Mouse (Mus musculus): ENCODE data around the gene Gm49425. TPM values are rescaled to one million over a fixed set of nuclear protein-coding genes. Genes with fewer than 3 reads are reported as not detected.

Gene Gm49425
- total and polyA plus RNA-seq, 3 experiments = not detected

GRCm38 (mm10) chr15:101558034-101558646, 41.1 kb upstream of the Gm49425 start:
- no peak for DNase-seq (ENCODE audit: low read depth, low spot score)
- Histone ChIP-seq H3K79me2 (ENCODE audit: control insufficient read depth, insufficient read depth, low read length, poor library complexity) (no peaks in the 10 kb centered on the region), H3K9me3 (replicated peaks; ENCODE audit: insufficient read depth, low read length) (no peaks in the 10 kb centered on the region; the same call in 1 of the 2 replicates), H3K9ac (ENCODE audit: control insufficient read depth, low read depth, low read length, poor library complexity, severe bottlenecking) (no peak overlapping the region), H3K36me3 (ENCODE audit: control insufficient read depth in 1 of 2, insufficient read depth in 2 of 2, low read length in 2 of 2) (no peaks in the 10 kb centered on the region), H3K27me3 (ENCODE audit: control insufficient read depth in 1 of 2, insufficient read depth in 2 of 2, low read length in 2 of 2) (no peaks in the 10 kb centered on the region), H3K4me3 (ENCODE audit: control insufficient read depth in 1 of 2, insufficient read depth in 1 of 2, low read depth in 2 of 2, low read length in 2 of 2) (no peak overlapping the region), H3K4me1 (ENCODE audit: control insufficient read depth in 1 of 2, insufficient read depth in 2 of 2, low read length in 2 of 2) (no peaks in the 10 kb centered on the region), H3K27ac (ENCODE audit: control insufficient read depth, low read depth, low read length) (no peak overlapping the region)
- TF ChIP-seq JUND (IDR thresholded peaks at IDR 0.05; ENCODE audit: low read depth, low read length) = no peak
- TF ChIP-seq POLR2A (IDR thresholded peaks at IDR 0.05; ENCODE audit: control insufficient read depth in 1 of 2, insufficient read depth in 1 of 2, low read depth in 1 of 2, low read length in 2 of 2, poor library complexity in 1 of 2) = no peak
- TF ChIP-seq CTCF (IDR thresholded peaks at IDR 0.05 in 2 of 3, conservative IDR thresholded peaks at IDR 0.05 in 1 of 3; ENCODE audit: control insufficient read depth in 1 of 3, insufficient read depth in 1 of 3, low read depth in 2 of 3, low read length in 3 of 3, poor library complexity in 1 of 3, severe bottlenecking in 1 of 3) = no peak
- no peak for TF ChIP-seq TBP (IDR thresholded peaks at IDR 0.05; ENCODE audit: low read depth, low read length)
- no peak for TF ChIP-seq MXI1 (IDR thresholded peaks at IDR 0.05; ENCODE audit: low read depth, low read length)
- no peak for TF ChIP-seq ZC3H11A (IDR thresholded peaks at IDR 0.05; ENCODE audit: low read depth, low read length)
- TF ChIP-seq KAT2A (conservative IDR thresholded peaks at IDR 0.05; ENCODE audit: low read depth, low read length) = no peak
- no peak for TF ChIP-seq RAD21 (IDR thresholded peaks at IDR 0.05; ENCODE audit: low read depth, low read length)
- TF ChIP-seq ZKSCAN1 (IDR thresholded peaks at IDR 0.05; ENCODE audit: low read depth, low read length) = no peak
- TF ChIP-seq MAZ (IDR thresholded peaks at IDR 0.05; ENCODE audit: low read depth, low read length) = no peak
- TF ChIP-seq POLR2AphosphoS2 (IDR thresholded peaks at IDR 0.05; ENCODE audit: low read length) = no peak
- TF ChIP-seq UBTF (IDR thresholded peaks at IDR 0.05; ENCODE audit: borderline replicate concordance, insufficient read depth, low read depth, low read length) = no peak
- TF ChIP-seq GATA1 (IDR thresholded peaks at IDR 0.05; ENCODE audit: low read depth, low read length) = no peak
- TF ChIP-seq ELF1 (IDR thresholded peaks at IDR 0.05; ENCODE audit: low read depth, low read length) = no peak
- TF ChIP-seq GABPA (IDR thresholded peaks at IDR 0.05; ENCODE audit: low read depth, low read length) = no peak
- TF ChIP-seq MYC (IDR thresholded peaks at IDR 0.05; ENCODE audit: low read depth, low read length) = no peak
- no peak for TF ChIP-seq POLR2AphosphoS5 (IDR thresholded peaks at IDR 0.05; ENCODE audit: borderline replicate concordance, low read depth, low read length)
- no peak for TF ChIP-seq RCOR1 (IDR thresholded peaks at IDR 0.05; ENCODE audit: low read depth, low read length)

- H3K36me3 ChIP-seq (ENCODE audit: control insufficient read depth in 1 of 2, insufficient read depth in 2 of 2, low read length in 2 of 2) = no peaks in the 10 kb centered on the region
- H3K9ac ChIP-seq (ENCODE audit: control insufficient read depth, low read depth, low read length, poor library complexity, severe bottlenecking) = no peak overlapping the region
- H3K27me3 ChIP-seq (ENCODE audit: control insufficient read depth in 1 of 2, insufficient read depth in 2 of 2, low read length in 2 of 2) = no peaks in the 10 kb centered on the region
- TF ChIP-seq MEF2A (IDR thresholded peaks at IDR 0.05; ENCODE audit: extremely low read depth, insufficient replicate concordance, low read depth, low read length, poor library complexity, severe bottlenecking) (no peak), ELF1 (IDR thresholded peaks at IDR 0.05; ENCODE audit: low read depth, low read length) (no peak)
- no peaks in the 10 kb centered on the region for H3K79me2 ChIP-seq (ENCODE audit: control insufficient read depth, insufficient read depth, low read length, poor library complexity)
- no peak overlapping the region for H3K27ac ChIP-seq (ENCODE audit: control insufficient read depth, low read depth, low read length)
- H3K4me1 ChIP-seq (ENCODE audit: control insufficient read depth in 1 of 2, insufficient read depth in 2 of 2, low read length in 2 of 2) = no peaks in the 10 kb centered on the region
- H3K4me3 ChIP-seq (ENCODE audit: control insufficient read depth in 1 of 2, insufficient read depth in 1 of 2, low read depth in 2 of 2, low read length in 2 of 2) = no peak overlapping the region
- no peak for DNase-seq (ENCODE audit: low read depth, low spot score)
- H3K9me3 ChIP-seq (replicated peaks; ENCODE audit: insufficient read depth, low read length) = no peaks in the 10 kb centered on the region; the same call in 1 of the 2 replicates
Observed at GRCm38 (mm10) chr15:101553169-101553568, 36.1 kb upstream of the Gm49425 start.
